Mouse (Mus musculus) heart, postnatal 0 days (tissue): ENCODE results near the gene Zfp213. TPM values are rescaled to one million over a fixed set of nuclear protein-coding genes. Genes with fewer than 3 reads are reported as not detected.
A peak's percentile ranks its signal among the peaks of the same experiment; 100 is the strongest.

Source experiments
- ATAC-seq: fragments of 200-750 bp; cut with Nextera tagmentation; 2 replicates; pipeline ENCODE4 v1.8.0; 2017; ENCODE audit warnings: low read depth, moderate number of reproducible peaks, moderate library complexity; ENCODE audit not compliant: insufficient read depth
- DNase-seq: peaks from one replicate; pipeline ENCODE4 v3.0.0-alpha.2; 2016; ENCODE audit warnings: low spot score
- H3K27ac ChIP-seq: fragments of 300-500 bp; sonication (generic); 2 replicates; pipeline ENCODE4 v1.5.1; 2014; ENCODE audit warnings: low read depth, mild to moderate bottlenecking
- H3K27me3 ChIP-seq: fragments of 300-500 bp; sonication (generic); 2 replicates; pipeline ENCODE4 v1.6.1; 2014; ENCODE audit warnings: low read length, mixed read lengths; ENCODE audit not compliant: control insufficient read depth, insufficient read depth
- H3K36me3 ChIP-seq: fragments of 300-500 bp; sonication (generic); replicated peaks from 2 replicates; pipeline ENCODE4 v1.6.1; 2014; ENCODE audit warnings: low read length, mixed read lengths; ENCODE audit not compliant: control insufficient read depth, insufficient read depth
- H3K4me1 ChIP-seq: fragments of 300-500 bp; sonication (generic); 2 replicates; pipeline ENCODE4 v1.6.1; 2014; ENCODE audit warnings: antibody characterized with exemption; ENCODE audit not compliant: control insufficient read depth, insufficient read depth
- H3K4me2 ChIP-seq: fragments of 300-500 bp; sonication (generic); 2 replicates; pipeline ENCODE4 v1.6.1; 2014; ENCODE audit warnings: low read depth, mild to moderate bottlenecking, low read length, moderate library complexity
- H3K4me3 ChIP-seq: fragments of 300-500 bp; sonication (generic); 2 replicates; pipeline ENCODE4 v1.5.1; 2014; ENCODE audit warnings: low read depth, low read length
- H3K9ac ChIP-seq: fragments of 300-500 bp; sonication (generic); replicated peaks from 2 replicates; pipeline ENCODE4 v1.6.1; 2014; ENCODE audit warnings: low read depth, low read length, mixed read lengths
- H3K9me3 ChIP-seq: fragments of 300-500 bp; sonication (generic); replicated peaks from 2 replicates; pipeline ENCODE4 v1.6.1; 2016; ENCODE audit warnings: low read length; ENCODE audit not compliant: control insufficient read depth
- CTCF ChIP-seq: IDR thresholded peaks from 2 replicates; pipeline ENCODE4 v1.5.1; 2016; ENCODE audit warnings: antibody characterized with exemption, control low read depth, low read depth
- EP300 ChIP-seq: IDR thresholded peaks from 2 replicates; pipeline ENCODE4 v1.6.1; 2016; ENCODE audit warnings: antibody characterized with exemption, low read depth
- WGBS: fragments of 180-500 bp; shearing (Covaris S2); extraction: QIAGEN DNeasy Blood & Tissue Kit; methylation state at CpG from one replicate; pipeline ENCODE4 v1.1.7; 2014; 5-methylcytosine and 5-hydroxymethylcytosine counted together
- polyA plus RNA-seq: library from polyadenylated mRNA; unstranded; fragments of >200 nt; fragmentation: Nextera tagmentation; extraction: Ambion mirVana; gene quantifications from 2 replicates; pipeline ENCODE4 v1.2.1, GENCODE M21; 2015
- total RNA-seq: library from RNA; depleted of rRNA; stranded (reverse); fragments of >200 nt; gene quantifications from 2 replicates; pipeline ENCODE4 v1.2.3, GENCODE M21; 2014; ENCODE audit warnings: low replicate concordance

Zfp213 gene
- total and polyA plus RNA-seq, 2 experiments from 2014 or later, result 9.8 to 21.4 TPM

- H3K27ac ChIP-seq, result no peak overlapping the region
- H3K4me1 ChIP-seq, result no peaks in the 10 kb centered on the region; the same call in 1 of the 2 replicates
- H3K9me3 ChIP-seq, result no peaks in the 10 kb centered on the region
- DNase-seq (no peak), ATAC-seq (no peak)
- H3K36me3 ChIP-seq, result peaks cover 33% of the 10 kb centered on the region
- H3K27me3 ChIP-seq, result no peaks in the 10 kb centered on the region
- H3K9ac ChIP-seq, result no peak overlapping the region
- no peak overlapping the region for H3K4me3 ChIP-seq
- H3K4me2 ChIP-seq, result no peak overlapping the region
- TF ChIP-seq CTCF, result no peak
- no peak for TF ChIP-seq EP300
Observed at GRCm38 (mm10) chr17:23554321-23554720, 9.7 kb downstream of the Zfp213 start.

- no peak overlapping the region for H3K27ac ChIP-seq
- DNase-seq (no peak), ATAC-seq (no peak)
- no peaks in the 10 kb centered on the region for H3K27me3 ChIP-seq
- TF ChIP-seq EP300, result no peak
- TF ChIP-seq CTCF, result no peak
- H3K4me3 ChIP-seq, result no peak overlapping the region
- no peak overlapping the region for H3K9ac ChIP-seq
- no peaks in the 10 kb centered on the region for H3K9me3 ChIP-seq
- H3K4me2 ChIP-seq, result no peak overlapping the region
- peaks cover 26% of the 10 kb centered on the region for H3K36me3 ChIP-seq
- no peaks in the 10 kb centered on the region; the same call in 1 of the 2 replicates for H3K4me1 ChIP-seq
- WGBS, result 44% methylated on average over 1 of the region's 1 CpGs
Observed at GRCm38 (mm10) chr17:23553634-23554120, 10.4 kb downstream of the Zfp213 start.

GRCm38 (mm10) chr17:23552896-23553633, 11.0 kb downstream of the Zfp213 start:
- Histone ChIP-seq H3K4me1 (no peaks in the 10 kb centered on the region; the same call in 1 of the 2 replicates), H3K9ac (no peak overlapping the region), H3K27me3 (no peaks in the 10 kb centered on the region), H3K27ac (no peak overlapping the region), H3K4me3 (no peak overlapping the region), H3K9me3 (no peaks in the 10 kb centered on the region), H3K4me2 (no peak overlapping the region), H3K36me3 (peaks cover 20% of the 10 kb centered on the region)
- ATAC-seq, result no peak
- no peak for DNase-seq
- TF ChIP-seq EP300, result no peak
- 78% methylated on average over 7 of the region's 8 CpGs for WGBS

GRCm38 (mm10) chr17:23551963-23552362, 12.1 kb downstream of the Zfp213 start:
- TF ChIP-seq CTCF (no peak), EP300 (no peak)
- 55% methylated on average over 5 of the region's 5 CpGs for WGBS
- Histone ChIP-seq H3K27ac (no peak overlapping the region), H3K9me3 (no peaks in the 10 kb centered on the region), H3K36me3 (peaks cover 10% of the 10 kb centered on the region), H3K4me2 (no peak overlapping the region), H3K9ac (no peak overlapping the region), H3K4me1 (no peaks in the 10 kb centered on the region; the same call in 1 of the 2 replicates), H3K27me3 (no peaks in the 10 kb centered on the region), H3K4me3 (no peak overlapping the region)
- no peak for ATAC-seq
- DNase-seq, result no peak

- H3K27me3 ChIP-seq, result no peaks in the 10 kb centered on the region
- H3K4me2 ChIP-seq, result peak overlapping the region; percentile 71
- no peak for ATAC-seq
- no peaks in the 10 kb centered on the region for H3K9me3 ChIP-seq
- no peak for DNase-seq
- H3K4me1 ChIP-seq, result no peaks in the 10 kb centered on the region; the same call in 1 of the 2 replicates
- H3K36me3 ChIP-seq, result peaks cover 4% of the 10 kb centered on the region; the same call in 1 of the 2 replicates
- H3K27ac ChIP-seq, result no peak overlapping the region
- no peak overlapping the region for H3K9ac ChIP-seq
- TF ChIP-seq EP300 (no peak), CTCF (no peak)
- H3K4me3 ChIP-seq, result peak overlapping the region; percentile 53; the same call in 1 of the 2 replicates
Observed at GRCm38 (mm10) chr17:23551416-23551815, 12.6 kb downstream of the Zfp213 start.
